Mouse (Mus musculus): ENCODE results near the gene Gm6763.
"Not testable (repeated sequence)": the region's sequence is repeated elsewhere in the genome, so short reads cannot be mapped to it uniquely, and the experiment has no call there.

The Gm6763 gene

GRCm38 (mm10) chr10:104151197-104151596 is at the start of gene Gm6763:
TSS of gene Gm6763 (plus strand) at chr10:104151497.
- not testable (repeated sequence) for DNase-seq

GRCm38 (mm10) chr10:104110044-104110443 is 41.3 kb upstream of the Gm6763 start:
- DNase-seq, result no peak

- no peak for DNase-seq
Observed at GRCm38 (mm10) chr10:104118312-104118711, 33.0 kb upstream of the Gm6763 start.

- DNase-seq, result not testable (repeated sequence)
Observed at GRCm38 (mm10) chr10:104142687-104143086, 8.6 kb upstream of the Gm6763 start, which contains the start of gene Gm21293. TSS of gene Gm21293 (plus strand) at chr10:104142987.

GRCm38 (mm10) chr10:104159706-104160105 is 8.4 kb downstream of the Gm6763 start, which contains the start of gene Gm8764:
TSS of gene Gm8764 (plus strand) at chr10:104160006.
- not testable (repeated sequence) for DNase-seq

- not testable (repeated sequence) for DNase-seq
Observed at GRCm38 (mm10) chr10:104168215-104168614, 16.9 kb downstream of the Gm6763 start, which contains the start of gene Gm21304. TSS of gene Gm21304 (plus strand) at chr10:104168515.

DNA sequence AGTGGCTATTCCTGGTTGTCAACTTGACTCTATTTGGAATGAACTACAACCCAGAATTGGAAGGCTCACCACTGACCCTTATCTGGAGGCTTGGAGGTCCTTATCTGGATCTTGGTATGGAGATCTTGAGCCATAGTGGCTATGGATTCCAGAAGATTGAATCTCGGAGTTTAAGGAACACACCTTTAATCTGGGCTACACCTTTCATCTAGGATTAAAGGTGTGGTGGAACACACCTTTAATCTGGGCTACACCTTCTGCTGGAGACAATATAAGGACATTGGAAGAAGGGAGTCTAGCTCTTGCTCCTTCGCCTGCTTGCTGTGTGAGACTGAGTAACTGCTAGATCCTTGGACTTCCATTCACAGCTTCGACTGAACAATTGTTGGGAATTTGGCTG is 25.4 kb downstream of the Gm6763 start, which contains the start of gene Gm21312:
Gene Gm21312 (plus strand): TSS at position 301 of the 400 bp plus-strand sequence.
- DNase-seq, result not testable (repeated sequence)

GRCm38 (mm10) chr10:104185233-104185632 is 33.9 kb downstream of the Gm6763 start, which contains the start of gene Gm20765:
TSS of gene Gm20765 (plus strand) at chr10:104185533.
- not testable (repeated sequence) for DNase-seq

GRCm38 (mm10) chr10:104193742-104194141 is 42.4 kb downstream of the Gm6763 start, which contains the start of gene Gm4340:
TSS of gene Gm4340 (plus strand) at chr10:104194042.
- DNase-seq, result not testable (repeated sequence)

Measured in kidney, postnatal 25 days (tissue).